Mouse (Mus musculus) embryonic facial prominence, embryonic 10.5 days (tissue): ENCODE measurements around the gene Iglon5. TPM values are rescaled to one million over a fixed set of nuclear protein-coding genes. Genes with fewer than 3 reads are reported as not detected.
A peak's percentile ranks its signal among the peaks of the same experiment; 100 is the strongest.

Source experiments
- DNase-seq: peaks from one replicate; pipeline ENCODE4 v3.0.0-alpha.2; 2017; ENCODE audit warnings: low spot score
- H3K27ac ChIP-seq: fragments of 300-500 bp; sonication (generic); replicated peaks from 2 replicates; pipeline ENCODE4 v1.5.1; 2016; ENCODE audit warnings: mild to moderate bottlenecking
- H3K27me3 ChIP-seq: fragments of 300-500 bp; sonication (generic); replicated peaks from 2 replicates; pipeline ENCODE4 v1.6.1; 2016; ENCODE audit warnings: low read depth, mild to moderate bottlenecking; ENCODE audit not compliant: poor library complexity, severe bottlenecking
- H3K36me3 ChIP-seq: fragments of 300-500 bp; sonication (generic); replicated peaks from 2 replicates; pipeline ENCODE4 v1.6.1; 2016; ENCODE audit warnings: mild to moderate bottlenecking, moderate library complexity
- H3K4me1 ChIP-seq: fragments of 300-500 bp; sonication (generic); 2 replicates; pipeline ENCODE4 v1.6.1; 2016
- H3K4me3 ChIP-seq: fragments of 300-500 bp; sonication (generic); 2 replicates; pipeline ENCODE4 v1.5.1; 2016; ENCODE audit warnings: mild to moderate bottlenecking, moderate library complexity
- H3K9me3 ChIP-seq: fragments of 300-500 bp; sonication (generic); 2 replicates; pipeline ENCODE4 v1.6.1; 2016; ENCODE audit warnings: mild to moderate bottlenecking
- WGBS: fragments of 180-500 bp; shearing (Covaris S2); methylation state at CpG from one replicate; pipeline ENCODE4 v1.1.7; 2016; 5-methylcytosine and 5-hydroxymethylcytosine counted together
- polyA plus RNA-seq: library from polyadenylated mRNA; unstranded; fragments of >200 nt; fragmentation: Nextera tagmentation; extraction: Ambion mirVana; gene quantifications from 2 replicates; pipeline ENCODE4 v1.2.1, GENCODE M21; 2016

The Iglon5 gene
- polyA plus RNA-seq, 1 experiment from 2014 or later: 0.71 TPM

- peak; percentile 91 for DNase-seq
- Histone ChIP-seq H3K9me3 (no peaks in the 10 kb centered on the region), H3K36me3 (no peaks in the 10 kb centered on the region), H3K27me3 (peaks cover 47% of the 10 kb centered on the region), H3K4me1 (peaks cover 20% of the 10 kb centered on the region), H3K27ac (peak overlapping the region; percentile 89), H3K4me3 (peak overlapping the region; percentile 75)
- WGBS: under 1% methylated on average over 6 of the region's 13 CpGs
Observed at GRCm38 (mm10) chr7:43490182-43490584, 308 bp upstream of the Iglon5 start.

GRCm38 (mm10) chr7:43488646-43489045 is 1.2 kb downstream of the Iglon5 start:
- Histone ChIP-seq H3K36me3 (no peaks in the 10 kb centered on the region), H3K27ac (no peak overlapping the region), H3K4me3 (peak overlapping the region; percentile 75; the same call in 1 of the 2 replicates), H3K4me1 (peaks cover 20% of the 10 kb centered on the region), H3K9me3 (no peaks in the 10 kb centered on the region), H3K27me3 (peaks cover 39% of the 10 kb centered on the region)
- 46% methylated on average over 5 of the region's 5 CpGs for WGBS
- no peak for DNase-seq

- H3K4me1 ChIP-seq: peaks cover 7% of the 10 kb centered on the region
- 17% methylated on average over 10 of the region's 10 CpGs for whole genome bisulfite sequencing
- DNase-seq: peak; percentile 55
Observed at GRCm38 (mm10) chr7:43483236-43483635, 6.6 kb downstream of the Iglon5 start.

DNA sequence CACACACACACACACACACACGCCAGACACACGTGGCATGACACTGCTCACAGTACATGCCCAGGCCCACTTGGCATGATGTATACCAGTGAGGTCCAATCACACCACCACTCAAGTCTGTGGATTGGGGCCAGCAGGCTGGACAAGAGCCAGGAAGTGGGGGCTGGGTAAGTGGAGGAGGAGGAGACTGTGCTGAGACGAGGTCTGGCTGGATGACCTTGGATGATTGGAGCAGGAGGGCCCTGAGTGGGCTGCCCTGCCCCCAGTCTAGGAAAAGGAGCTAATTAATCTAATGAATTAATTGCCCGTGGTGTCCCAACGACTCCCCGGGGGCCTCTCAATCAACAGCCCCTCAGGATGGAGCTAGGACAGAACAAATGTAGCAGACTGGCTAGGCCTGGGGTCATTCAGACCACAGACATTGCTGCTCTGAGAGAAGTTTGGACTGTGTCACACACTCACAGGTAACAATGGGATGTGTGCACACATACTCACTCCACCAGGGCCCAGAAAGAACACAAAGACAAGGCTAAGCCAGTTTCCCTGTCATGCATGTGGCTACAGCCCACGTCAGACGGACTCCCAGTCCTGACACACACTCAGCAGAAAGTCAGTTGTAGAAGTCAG is 7.7 kb downstream of the Iglon5 start:
- DNase-seq: no peak
- H3K27ac ChIP-seq: no peak overlapping the region
- WGBS: 65% methylated on average over 8 of the region's 8 CpGs
- no peaks in the 10 kb centered on the region; the same call in 1 of the 2 replicates for H3K36me3 ChIP-seq
- H3K27me3 ChIP-seq: peaks cover 27% of the 10 kb centered on the region
- H3K9me3 ChIP-seq: no peaks in the 10 kb centered on the region
- no peak overlapping the region for H3K4me3 ChIP-seq
- H3K4me1 ChIP-seq: peaks cover 7% of the 10 kb centered on the region

More at GRCm38 (mm10) chr7:43483236-43483635, 6.6 kb downstream of the Iglon5 start:
- no peaks in the 10 kb centered on the region for H3K9me3 ChIP-seq
- H3K36me3 ChIP-seq: no peaks in the 10 kb centered on the region; the same call in 1 of the 2 replicates
- no peak overlapping the region for H3K4me3 ChIP-seq
- no peak overlapping the region for H3K27ac ChIP-seq
- peaks cover 24% of the 10 kb centered on the region for H3K27me3 ChIP-seq

- Histone ChIP-seq H3K4me1 (peaks cover 17% of the 10 kb centered on the region), H3K4me3 (no peak overlapping the region), H3K36me3 (no peaks in the 10 kb centered on the region; the same call in 1 of the 2 replicates), H3K27ac (no peak overlapping the region), H3K9me3 (no peaks in the 10 kb centered on the region), H3K27me3 (peaks cover 37% of the 10 kb centered on the region)
- WGBS: 72% methylated on average over 3 of the region's 3 CpGs
- no peak for DNase-seq
Observed at GRCm38 (mm10) chr7:43481191-43481590, 8.7 kb downstream of the Iglon5 start.

DNA sequence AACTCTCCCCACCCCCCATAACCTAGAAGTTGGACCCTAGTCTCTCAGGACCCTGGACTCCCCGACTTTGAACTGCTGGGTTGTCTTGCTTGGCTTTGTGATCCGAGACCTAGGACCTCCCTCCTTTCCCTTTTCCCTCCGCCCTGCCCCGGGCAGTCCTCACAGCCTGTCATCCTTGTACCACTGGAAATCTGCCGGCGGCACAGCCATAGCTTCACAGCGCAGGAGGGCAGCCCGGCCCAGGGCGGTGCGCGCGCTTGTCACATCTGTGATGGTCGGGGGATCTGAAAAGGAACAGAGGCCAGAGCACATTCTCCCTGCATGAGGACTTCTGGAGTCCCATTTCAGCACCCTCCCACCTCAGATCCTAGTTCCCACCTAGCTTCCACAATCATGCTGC is 13.5 kb downstream of the Iglon5 start:
- peaks cover 15% of the 10 kb centered on the region for H3K4me1 ChIP-seq
- H3K36me3 ChIP-seq: no peaks in the 10 kb centered on the region; the same call in 1 of the 2 replicates
- peaks cover 66% of the 10 kb centered on the region for H3K27me3 ChIP-seq
- H3K27ac ChIP-seq: no peak overlapping the region
- peak overlapping the region; percentile 32; the same call in 1 of the 2 replicates for H3K4me3 ChIP-seq
- H3K9me3 ChIP-seq: no peaks in the 10 kb centered on the region
- 4% methylated on average over 13 of the region's 13 CpGs for WGBS
- peak; percentile 67 for DNase-seq

DNA sequence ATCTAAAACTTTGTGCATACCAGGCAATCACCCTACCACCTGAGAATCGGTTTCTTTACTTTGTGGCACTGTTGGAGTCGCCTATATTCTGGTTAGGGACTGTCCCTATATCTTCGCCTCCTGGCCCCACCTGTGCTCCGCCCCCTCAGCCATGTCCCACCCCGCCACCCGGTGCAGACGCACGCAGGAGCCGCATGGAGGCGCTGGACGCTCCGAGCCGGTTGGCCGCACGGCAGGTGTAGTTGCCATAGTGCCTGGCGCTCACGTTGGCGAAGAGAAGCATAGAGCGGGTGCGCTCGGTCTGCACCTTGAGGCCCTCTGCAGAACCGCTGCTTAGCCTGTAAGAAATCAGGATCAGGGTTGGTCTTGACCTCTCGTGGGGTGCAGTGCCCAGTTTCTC is 14.2 kb downstream of the Iglon5 start:
- Histone ChIP-seq H3K4me3 (no peak overlapping the region), H3K9me3 (no peaks in the 10 kb centered on the region), H3K4me1 (peaks cover 15% of the 10 kb centered on the region), H3K27me3 (peaks cover 66% of the 10 kb centered on the region), H3K36me3 (no peaks in the 10 kb centered on the region; the same call in 1 of the 2 replicates), H3K27ac (no peak overlapping the region)
- DNase-seq: peak; percentile 44
- WGBS: 6% methylated on average over 23 of the region's 23 CpGs

GRCm38 (mm10) chr7:43470373-43470772 is 19.5 kb downstream of the Iglon5 start:
- Histone ChIP-seq H3K4me3 (no peak overlapping the region), H3K36me3 (no peaks in the 10 kb centered on the region), H3K27ac (no peak overlapping the region), H3K27me3 (peaks cover 45% of the 10 kb centered on the region), H3K9me3 (0 out of 2 replicates have a peak, but pooled peaks cover under 1% of the 10 kb centered on the region), H3K4me1 (peaks cover 9% of the 10 kb centered on the region)
- peak; percentile 69 for DNase-seq
- WGBS: 40% methylated on average over 8 of the region's 8 CpGs

GRCm38 (mm10) chr7:43466099-43466694 is 23.7 kb downstream of the Iglon5 start:
- peaks cover 18% of the 10 kb centered on the region for H3K4me1 ChIP-seq
- DNase-seq: peak; percentile 89
- peaks cover 55% of the 10 kb centered on the region for H3K27me3 ChIP-seq
- H3K36me3 ChIP-seq: no peaks in the 10 kb centered on the region
- H3K9me3 ChIP-seq: 0 out of 2 replicates have a peak, but pooled peaks cover 2% of the 10 kb centered on the region
- H3K4me3 ChIP-seq: peak overlapping the region; percentile 63
- 0 out of 2 replicates have a peak overlapping the region, but pooled peaks have one; percentile 10 for H3K27ac ChIP-seq
- WGBS: under 1% methylated on average over 33 of the region's 33 CpGs

DNA sequence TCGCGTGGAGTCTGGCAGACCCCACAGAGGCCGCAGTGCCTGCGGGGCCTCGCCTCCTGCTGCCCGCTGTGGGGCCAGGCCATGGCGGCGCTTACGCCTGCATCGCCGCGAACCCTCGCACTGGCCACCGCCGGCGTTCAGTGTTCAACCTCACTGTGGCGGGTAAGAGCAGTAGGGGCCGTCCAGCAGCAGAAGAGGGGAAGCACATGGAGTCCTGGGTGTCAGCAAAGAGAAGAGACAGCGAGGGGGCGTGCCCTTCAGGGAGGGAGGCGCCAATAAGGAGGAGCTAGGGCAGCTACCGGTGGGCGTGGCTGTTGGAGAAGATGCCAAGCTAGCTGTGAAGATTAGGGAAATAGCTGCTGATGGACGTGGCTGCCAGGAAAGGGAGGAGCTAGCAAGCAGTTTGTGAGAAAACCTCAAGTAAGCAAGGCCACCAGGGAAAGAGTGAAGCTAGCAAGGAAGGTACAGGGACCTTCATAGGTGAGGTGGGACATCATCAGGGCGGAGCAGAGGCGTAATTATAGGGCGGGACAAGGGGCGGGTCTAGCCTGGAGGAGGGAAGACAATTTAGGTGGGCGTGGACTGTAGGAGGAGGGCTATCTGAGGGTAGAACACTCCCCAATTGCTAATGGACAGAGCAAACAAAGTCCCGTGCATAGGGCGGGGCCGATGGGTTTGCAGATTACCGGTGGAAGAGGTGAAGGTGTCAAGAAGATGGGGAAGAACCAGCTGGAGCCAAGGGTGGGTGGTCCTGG is 24.4 kb downstream of the Iglon5 start:
- Histone ChIP-seq H3K27ac (0 out of 2 replicates have a peak overlapping the region, but pooled peaks have one; percentile 14), H3K4me3 (peak overlapping the region; percentile 63), H3K4me1 (peaks cover 18% of the 10 kb centered on the region), H3K36me3 (no peaks in the 10 kb centered on the region), H3K9me3 (0 out of 2 replicates have a peak, but pooled peaks cover 2% of the 10 kb centered on the region), H3K27me3 (peaks cover 55% of the 10 kb centered on the region)
- DNase-seq: peak; percentile 86
- WGBS: under 1% methylated on average over 33 of the region's 33 CpGs

- DNase-seq: no peak
- H3K27me3 ChIP-seq: peaks cover 55% of the 10 kb centered on the region
- H3K27ac ChIP-seq: 0 out of 2 replicates have a peak overlapping the region, but pooled peaks have one; percentile 14
- peaks cover 18% of the 10 kb centered on the region for H3K4me1 ChIP-seq
- H3K36me3 ChIP-seq: no peaks in the 10 kb centered on the region
- whole genome bisulfite sequencing: 9% methylated on average over 35 of the region's 35 CpGs
- peak overlapping the region; percentile 63 for H3K4me3 ChIP-seq
- H3K9me3 ChIP-seq: 0 out of 2 replicates have a peak, but pooled peaks cover 2% of the 10 kb centered on the region
Observed at GRCm38 (mm10) chr7:43464864-43465343, 25.0 kb downstream of the Iglon5 start.

GRCm38 (mm10) chr7:43463976-43464375 is 25.9 kb downstream of the Iglon5 start:
- Histone ChIP-seq H3K9me3 (0 out of 2 replicates have a peak, but pooled peaks cover 2% of the 10 kb centered on the region), H3K27me3 (peaks cover 55% of the 10 kb centered on the region), H3K36me3 (no peaks in the 10 kb centered on the region), H3K4me3 (no peak overlapping the region), H3K27ac (no peak overlapping the region), H3K4me1 (peaks cover 18% of the 10 kb centered on the region)
- whole genome bisulfite sequencing: 86% methylated on average over 7 of the region's 7 CpGs
- no peak for DNase-seq
